Mouse (Mus musculus) liver, embryonic 14.5 days (tissue): ENCODE results near the gene Insm1.

Experiments
- CTCF ChIP-seq: IDR thresholded peaks from 2 replicates; pipeline ENCODE4 v1.5.1; 2016; ENCODE audit warnings: antibody characterized with exemption, low read depth, control low read depth
- EP300 ChIP-seq: IDR thresholded peaks from 2 replicates; pipeline ENCODE4 v1.6.1; 2016; ENCODE audit warnings: antibody characterized with exemption, low read depth

GRCm38 (mm10) chr2:146262215-146262614 is 40.5 kb downstream of the Insm1 start:
- TF ChIP-seq CTCF (no peak), EP300 (no peak)
